Mouse (Mus musculus) midbrain, embryonic 12.5 days (tissue): ENCODE measurements around the gene Cisd2. TPM values are rescaled to one million over a fixed set of nuclear protein-coding genes. Genes with fewer than 3 reads are reported as not detected.

ENCODE experiments used
- ATAC-seq: fragments of 200-750 bp; cut with Nextera tagmentation; 2 replicates; pipeline ENCODE4 v1.8.0; 2017; ENCODE audit warnings: low read depth, moderate TSS enrichment, moderate library complexity; ENCODE audit not compliant: low FRiP score
- H3K27ac ChIP-seq: fragments of 300-500 bp; sonication (generic); replicated peaks from 2 replicates; pipeline ENCODE4 v1.5.1; 2016; ENCODE audit warnings: mild to moderate bottlenecking
- H3K27me3 ChIP-seq: fragments of 300-500 bp; sonication (generic); 2 replicates; pipeline ENCODE4 v1.6.1; 2016; ENCODE audit warnings: mild to moderate bottlenecking
- H3K36me3 ChIP-seq: fragments of 300-500 bp; sonication (generic); 2 replicates; pipeline ENCODE4 v1.6.1; 2016
- H3K4me1 ChIP-seq: fragments of 300-500 bp; sonication (generic); 2 replicates; pipeline ENCODE4 v1.6.1; 2016
- H3K4me2 ChIP-seq: fragments of 300-500 bp; sonication (generic); replicated peaks from 2 replicates; pipeline ENCODE4 v1.6.1; 2016; ENCODE audit warnings: mild to moderate bottlenecking, moderate library complexity
- H3K4me3 ChIP-seq: fragments of 300-500 bp; sonication (generic); 2 replicates; pipeline ENCODE4 v1.5.1; 2016; ENCODE audit warnings: mild to moderate bottlenecking
- H3K9ac ChIP-seq: fragments of 300-500 bp; sonication (generic); replicated peaks from 2 replicates; pipeline ENCODE4 v1.6.1; 2016; ENCODE audit warnings: mild to moderate bottlenecking, moderate library complexity
- H3K9me3 ChIP-seq: fragments of 300-500 bp; sonication (generic); 2 replicates; pipeline ENCODE4 v1.6.1; 2016; ENCODE audit warnings: mild to moderate bottlenecking
- WGBS: fragments of 180-500 bp; shearing (Covaris S2); methylation state at CpG from one replicate; pipeline ENCODE4 v1.1.7; 2016; 5-methylcytosine and 5-hydroxymethylcytosine counted together
- polyA plus RNA-seq: library from polyadenylated mRNA; unstranded; fragments of >200 nt; fragmentation: Nextera tagmentation; extraction: Ambion mirVana; gene quantifications from 2 replicates; pipeline ENCODE4 v1.2.1, GENCODE M21; 2016

Gene Cisd2
- polyA plus RNA-seq, result 93.1 and 93.3 TPM in 2 replicates

DNA sequence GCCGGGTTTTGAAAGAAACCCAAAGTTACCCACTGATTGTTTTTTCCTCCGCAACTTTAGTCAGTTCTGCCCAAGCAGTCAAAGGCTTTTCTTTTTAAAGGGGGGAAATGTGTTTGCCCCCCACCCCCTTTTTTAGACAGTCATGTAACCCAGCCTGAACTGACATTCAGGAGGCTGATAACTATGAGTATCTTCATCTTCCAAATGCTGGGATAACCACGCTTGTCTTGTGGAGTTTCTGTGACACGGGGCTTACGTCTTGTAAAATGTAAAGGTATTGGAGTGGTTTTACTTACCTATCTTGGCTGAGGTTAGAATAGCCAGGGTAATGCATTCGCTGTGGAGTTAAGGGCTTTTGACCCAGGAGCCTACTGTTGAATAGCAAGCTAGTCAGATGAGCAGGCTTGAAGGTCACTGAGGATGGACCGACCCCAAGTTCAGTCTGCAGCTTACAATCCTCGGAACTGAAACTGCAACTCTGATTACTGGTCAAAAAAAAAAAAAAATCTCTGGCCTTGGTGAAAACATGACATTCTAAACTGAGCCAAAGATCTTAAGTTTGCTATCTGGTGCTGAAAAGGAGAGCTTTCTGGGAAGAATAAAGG, at the start of gene Cisd2:
Cisd2 (minus strand) TSS at position 318 of the 605 bp plus-strand sequence.
- peak within 1 kb of the TSS; percentile 78 for H3K4me3 ChIP-seq
- peak within 1 kb of the TSS; percentile 94 for H3K27ac ChIP-seq
- no peaks in the 10 kb centered on the region for H3K9me3 ChIP-seq
- peak within 1 kb of the TSS; percentile 85 for H3K9ac ChIP-seq
- peak; percentile 19 for ATAC-seq
- WGBS, result 4% methylated on average over 8 of the region's 8 CpGs
- peaks cover 24% of the 10 kb centered on the region for H3K4me1 ChIP-seq
- peak within 1 kb of the TSS; percentile 83 for H3K4me2 ChIP-seq
- H3K27me3 ChIP-seq, result no peaks in the 10 kb centered on the region
- 0 out of 2 replicates have a peak, but pooled peaks cover 8% of the 10 kb centered on the region for H3K36me3 ChIP-seq

DNA sequence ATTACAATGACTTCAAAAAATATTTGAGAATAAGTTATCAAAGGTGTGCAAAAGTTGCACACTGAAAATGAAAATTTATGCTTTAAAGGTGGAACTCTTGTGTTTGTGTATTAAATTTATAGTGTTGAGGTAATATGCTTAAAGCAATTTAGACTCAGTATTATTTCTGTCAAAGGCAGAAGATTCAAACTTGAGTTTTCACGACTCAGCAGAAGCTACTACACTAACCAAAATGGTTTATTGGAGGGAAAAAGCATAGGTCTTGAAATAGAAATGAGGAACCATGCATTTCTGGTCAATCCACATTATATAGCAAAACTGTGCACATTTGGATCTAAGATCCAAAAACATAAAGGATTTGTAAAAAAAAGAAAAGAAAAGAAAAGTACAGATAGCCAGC, 47.1 kb upstream of the Cisd2 start:
- H3K9me3 ChIP-seq, result no peaks in the 10 kb centered on the region
- no peak overlapping the region for H3K9ac ChIP-seq
- no peak overlapping the region for H3K27ac ChIP-seq
- no peak overlapping the region for H3K4me3 ChIP-seq
- H3K4me2 ChIP-seq, result no peak overlapping the region
- ATAC-seq, result no peak
- no peaks in the 10 kb centered on the region for H3K4me1 ChIP-seq
- peaks cover 7% of the 10 kb centered on the region; the same call in 1 of the 2 replicates for H3K36me3 ChIP-seq
- H3K27me3 ChIP-seq, result no peaks in the 10 kb centered on the region
- WGBS, result 74% methylated on average over 1 of the region's 1 CpGs

DNA sequence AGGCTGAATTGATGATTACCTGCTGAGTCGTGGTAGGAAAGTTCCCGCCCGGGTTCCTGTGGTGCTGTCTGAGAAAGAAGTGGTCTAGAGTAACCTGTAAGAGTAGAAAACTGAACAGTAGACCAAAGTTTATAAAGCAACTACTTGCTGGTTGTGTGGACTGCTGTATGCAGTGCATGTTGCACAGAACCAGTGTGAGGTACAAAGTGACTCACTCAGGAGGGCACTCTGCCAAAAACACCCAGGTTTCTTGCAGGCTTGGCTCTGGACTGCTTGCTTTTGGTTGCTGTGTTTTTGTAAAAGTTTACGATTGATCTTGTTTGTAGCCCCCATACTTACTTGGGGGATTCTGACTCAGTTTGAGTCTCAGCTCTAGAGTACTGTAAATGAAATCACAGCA, 46.2 kb upstream of the Cisd2 start:
- Histone ChIP-seq H3K27me3 (no peaks in the 10 kb centered on the region), H3K9me3 (no peaks in the 10 kb centered on the region), H3K36me3 (peaks cover 9% of the 10 kb centered on the region; the same call in 1 of the 2 replicates), H3K4me2 (no peak overlapping the region), H3K27ac (no peak overlapping the region), H3K9ac (no peak overlapping the region), H3K4me1 (no peaks in the 10 kb centered on the region), H3K4me3 (no peak overlapping the region)
- 59% methylated on average over 4 of the region's 4 CpGs for WGBS
- no peak for ATAC-seq

DNA sequence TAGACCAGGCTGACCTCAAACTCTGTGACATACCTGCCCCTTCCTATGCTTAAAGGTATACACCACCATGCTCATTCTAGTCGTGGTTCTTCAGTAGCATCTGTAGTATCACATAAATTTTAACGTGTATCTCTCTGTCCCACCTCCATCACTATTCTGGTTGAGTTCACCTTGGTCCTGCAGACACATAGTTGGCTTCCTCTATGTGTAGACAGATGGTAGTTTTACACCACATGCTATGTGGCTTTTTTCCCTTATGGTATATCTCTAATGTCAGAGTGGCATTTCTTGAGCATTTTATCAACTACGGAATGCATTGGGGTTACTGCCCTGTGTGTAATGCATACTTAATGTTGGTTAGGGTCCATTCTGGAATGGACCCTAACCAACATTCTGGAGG, 45.4 kb upstream of the Cisd2 start:
- Histone ChIP-seq H3K27me3 (no peaks in the 10 kb centered on the region), H3K27ac (no peak overlapping the region), H3K4me2 (no peak overlapping the region), H3K9me3 (no peaks in the 10 kb centered on the region), H3K9ac (no peak overlapping the region), H3K36me3 (peaks cover 15% of the 10 kb centered on the region; the same call in 1 of the 2 replicates), H3K4me3 (no peak overlapping the region), H3K4me1 (no peaks in the 10 kb centered on the region)
- WGBS, result 66% methylated on average over 3 of the region's 3 CpGs
- ATAC-seq, result no peak

DNA sequence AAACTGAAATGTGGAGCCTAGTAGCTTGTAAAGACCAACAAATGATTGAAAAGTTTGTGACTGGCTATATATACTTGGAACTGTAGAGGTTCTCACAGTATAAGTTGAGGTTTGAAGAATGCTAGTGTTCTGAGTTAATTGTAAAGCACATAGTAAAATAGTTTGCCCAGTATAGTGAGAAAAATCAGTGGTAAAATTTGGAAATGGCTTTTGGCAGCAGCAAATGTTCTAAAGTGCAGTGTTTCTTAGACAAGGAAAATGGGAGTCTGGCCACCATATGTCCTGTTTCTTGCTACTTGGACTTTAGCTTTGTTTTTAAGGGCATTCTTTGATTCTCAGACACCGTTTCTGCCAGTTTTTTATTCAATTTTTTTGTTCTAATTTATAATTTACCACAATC, 44.7 kb upstream of the Cisd2 start:
- H3K9ac ChIP-seq, result no peak overlapping the region
- H3K4me1 ChIP-seq, result no peaks in the 10 kb centered on the region
- H3K4me3 ChIP-seq, result no peak overlapping the region
- H3K4me2 ChIP-seq, result no peak overlapping the region
- ATAC-seq, result no peak
- H3K36me3 ChIP-seq, result peaks cover 22% of the 10 kb centered on the region; the same call in 1 of the 2 replicates
- no peaks in the 10 kb centered on the region for H3K27me3 ChIP-seq
- no peaks in the 10 kb centered on the region for H3K9me3 ChIP-seq
- no peak overlapping the region for H3K27ac ChIP-seq
- WGBS, result 77% methylated on average over 1 of the region's 1 CpGs

DNA sequence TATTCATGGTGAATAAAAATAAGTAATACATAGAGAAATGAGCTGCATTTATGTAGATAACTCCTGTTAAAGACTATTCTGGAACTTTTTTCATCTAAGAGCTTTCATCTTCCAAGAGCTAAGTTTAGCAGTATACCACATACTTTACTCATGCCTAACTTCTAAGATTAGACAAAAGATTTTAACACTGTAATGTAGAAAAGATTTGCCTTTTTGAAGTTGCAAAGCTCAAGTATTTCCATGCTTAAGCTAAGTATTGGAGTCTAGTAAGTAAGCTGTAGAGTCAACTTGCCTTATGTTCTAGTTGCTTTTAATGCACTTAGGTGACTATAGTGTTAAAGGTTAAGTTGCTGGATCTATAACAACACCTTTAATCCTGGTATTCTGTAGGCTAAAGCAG, 35.3 kb upstream of the Cisd2 start:
- Histone ChIP-seq H3K36me3 (peaks cover 54% of the 10 kb centered on the region), H3K4me2 (no peak overlapping the region), H3K9ac (no peak overlapping the region), H3K4me3 (no peak overlapping the region), H3K9me3 (no peaks in the 10 kb centered on the region), H3K4me1 (no peaks in the 10 kb centered on the region), H3K27me3 (no peaks in the 10 kb centered on the region), H3K27ac (no peak overlapping the region)
- no peak for ATAC-seq

DNA sequence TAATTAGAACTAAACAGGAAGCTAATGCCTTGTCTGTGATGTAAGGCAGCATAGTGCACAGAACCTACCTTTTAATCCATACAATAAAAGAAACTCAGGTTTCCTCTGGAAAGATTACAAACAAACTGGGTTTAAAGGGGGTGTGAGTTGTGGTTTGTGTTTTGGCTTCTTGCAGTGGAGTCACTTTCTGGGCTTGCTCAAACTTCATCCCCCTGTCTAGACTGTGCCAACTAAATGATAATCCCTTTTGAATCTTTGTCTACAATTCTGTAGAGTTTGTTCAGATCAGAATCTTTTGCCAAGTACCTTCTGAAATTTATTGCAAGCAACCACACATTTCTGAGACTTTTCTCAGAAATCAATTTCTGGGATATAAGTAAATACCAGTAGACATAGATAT, 21.2 kb upstream of the Cisd2 start:
- ATAC-seq, result no peak
- no peaks in the 10 kb centered on the region for H3K9me3 ChIP-seq
- H3K27me3 ChIP-seq, result no peaks in the 10 kb centered on the region
- no peak overlapping the region for H3K9ac ChIP-seq
- no peak overlapping the region for H3K27ac ChIP-seq
- H3K4me1 ChIP-seq, result peaks cover 17% of the 10 kb centered on the region
- H3K4me3 ChIP-seq, result no peak overlapping the region
- H3K4me2 ChIP-seq, result no peak overlapping the region
- peaks cover 6% of the 10 kb centered on the region; the same call in 1 of the 2 replicates for H3K36me3 ChIP-seq

DNA sequence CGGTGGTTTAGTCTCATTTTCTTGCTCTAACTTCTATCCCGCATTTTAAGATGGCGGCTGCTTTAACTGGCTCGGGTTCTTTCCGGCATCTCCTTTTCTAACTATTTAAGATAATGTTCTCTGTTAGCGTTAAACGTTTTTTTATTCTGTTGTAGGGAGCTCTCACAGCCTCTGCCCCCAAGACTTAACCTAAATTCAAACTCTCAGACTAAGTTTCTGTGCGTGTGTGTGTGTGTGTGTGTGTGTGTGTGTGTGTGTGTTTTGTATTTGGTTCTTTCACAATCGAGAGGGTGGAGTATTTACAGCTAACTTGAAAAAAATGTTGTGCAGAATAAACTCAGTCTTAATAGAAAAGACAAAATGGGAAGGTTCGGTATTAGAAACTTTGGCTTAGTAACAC, 16.9 kb upstream of the Cisd2 start:
- Histone ChIP-seq H3K36me3 (peaks cover 6% of the 10 kb centered on the region; the same call in 1 of the 2 replicates), H3K27me3 (no peaks in the 10 kb centered on the region), H3K27ac (no peak overlapping the region), H3K4me3 (peak overlapping the region; percentile 97), H3K4me1 (peaks cover 26% of the 10 kb centered on the region), H3K9ac (peak overlapping the region; percentile 93), H3K4me2 (peak overlapping the region; percentile 98), H3K9me3 (no peaks in the 10 kb centered on the region)
- no peak for ATAC-seq
- WGBS, result 59% methylated on average over 10 of the region's 10 CpGs

DNA sequence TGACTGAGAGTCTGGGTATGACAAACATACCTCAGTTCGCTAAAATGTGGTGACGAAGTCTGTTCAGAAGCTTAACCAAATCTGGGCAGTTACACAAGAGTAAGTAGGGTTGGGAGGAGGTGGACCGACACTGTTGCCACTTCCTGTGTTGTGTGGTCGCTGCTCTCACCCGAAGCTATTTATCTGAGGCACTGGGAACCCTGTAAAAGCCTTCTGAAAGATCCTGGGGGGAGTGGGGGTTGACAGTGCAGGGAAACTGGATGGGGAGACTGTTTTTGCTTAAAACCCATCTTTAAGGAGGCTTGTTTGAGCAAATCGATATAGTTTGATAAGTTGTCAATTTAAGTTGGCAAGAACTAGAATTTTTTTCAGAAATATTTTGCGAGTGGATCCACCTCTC, 16.5 kb upstream of the Cisd2 start:
- Histone ChIP-seq H3K9me3 (no peaks in the 10 kb centered on the region), H3K27me3 (no peaks in the 10 kb centered on the region), H3K4me3 (peak overlapping the region; percentile 97), H3K4me2 (peak overlapping the region; percentile 98), H3K27ac (no peak overlapping the region), H3K9ac (peak overlapping the region; percentile 93), H3K4me1 (peaks cover 26% of the 10 kb centered on the region), H3K36me3 (peaks cover 6% of the 10 kb centered on the region; the same call in 1 of the 2 replicates)
- WGBS, result 29% methylated on average over 7 of the region's 7 CpGs
- ATAC-seq, result no peak

DNA sequence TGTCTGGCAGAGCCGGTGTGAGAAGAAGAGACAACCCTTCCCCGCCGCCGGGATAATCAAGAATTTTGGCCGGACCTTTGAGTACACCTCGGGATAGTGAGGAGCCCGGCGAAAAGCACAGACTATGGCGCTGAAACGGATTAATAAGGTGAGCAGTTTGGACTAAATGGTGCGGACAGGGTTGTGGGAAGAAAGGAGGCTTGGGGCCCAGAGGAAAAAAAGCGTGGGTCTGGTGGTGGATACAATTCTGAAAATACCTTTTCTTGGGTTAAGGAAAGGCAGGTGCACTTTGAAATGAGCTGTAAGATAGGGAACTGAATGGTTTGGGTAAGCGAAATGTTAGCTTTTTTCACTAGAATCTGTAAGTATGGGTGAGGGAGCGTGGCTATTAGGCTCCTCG, 15.9 kb upstream of the Cisd2 start:
- H3K4me1 ChIP-seq, result peaks cover 26% of the 10 kb centered on the region
- H3K36me3 ChIP-seq, result peaks cover 6% of the 10 kb centered on the region; the same call in 1 of the 2 replicates
- H3K27me3 ChIP-seq, result no peaks in the 10 kb centered on the region
- H3K27ac ChIP-seq, result peak overlapping the region; percentile 100
- ATAC-seq, result no peak
- 4% methylated on average over 15 of the region's 15 CpGs for WGBS
- no peaks in the 10 kb centered on the region for H3K9me3 ChIP-seq
- peak overlapping the region; percentile 93 for H3K9ac ChIP-seq
- peak overlapping the region; percentile 98 for H3K4me2 ChIP-seq
- H3K4me3 ChIP-seq, result peak overlapping the region; percentile 97

DNA sequence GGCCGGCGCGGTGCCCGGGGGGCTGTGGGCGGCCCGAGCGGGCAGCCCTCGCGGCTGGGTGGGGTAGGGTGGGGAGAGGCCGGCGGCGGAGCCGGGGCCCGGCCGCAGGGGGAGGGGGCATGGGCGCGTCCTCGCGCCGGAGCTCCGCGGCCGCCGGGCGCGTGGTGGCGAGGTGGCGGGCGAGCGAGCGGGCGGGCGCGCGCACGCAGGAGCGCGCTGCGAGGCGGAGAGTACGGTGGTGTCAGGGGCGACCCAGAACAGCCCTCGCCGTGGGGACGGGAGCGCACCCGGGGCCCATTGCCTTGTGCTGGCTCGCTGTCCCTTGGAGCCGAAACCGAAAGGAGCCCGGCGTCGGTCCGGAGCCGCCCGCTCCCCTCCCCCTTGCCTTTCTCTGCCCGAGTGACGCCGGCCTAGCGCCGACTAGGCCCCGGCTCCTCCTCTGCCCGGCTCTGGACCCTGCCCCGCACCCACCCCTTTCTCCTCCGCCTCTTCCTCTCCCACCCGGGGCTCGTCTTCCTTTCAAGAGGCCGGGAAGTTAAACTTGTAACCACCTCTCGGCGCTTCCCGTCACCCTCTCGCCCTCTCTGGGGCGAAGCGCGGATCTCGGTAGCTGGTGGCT, 15.3 kb upstream of the Cisd2 start:
- peak overlapping the region; percentile 100 for H3K27ac ChIP-seq
- ATAC-seq, result peak; percentile 71
- no peaks in the 10 kb centered on the region for H3K27me3 ChIP-seq
- peak overlapping the region; percentile 97 for H3K4me3 ChIP-seq
- H3K9me3 ChIP-seq, result no peaks in the 10 kb centered on the region
- H3K4me1 ChIP-seq, result peaks cover 26% of the 10 kb centered on the region
- peak overlapping the region; percentile 93 for H3K9ac ChIP-seq
- under 1% methylated on average over 31 of the region's 76 CpGs for WGBS
- peak overlapping the region; percentile 98 for H3K4me2 ChIP-seq
- H3K36me3 ChIP-seq, result peaks cover 6% of the 10 kb centered on the region; the same call in 1 of the 2 replicates

DNA sequence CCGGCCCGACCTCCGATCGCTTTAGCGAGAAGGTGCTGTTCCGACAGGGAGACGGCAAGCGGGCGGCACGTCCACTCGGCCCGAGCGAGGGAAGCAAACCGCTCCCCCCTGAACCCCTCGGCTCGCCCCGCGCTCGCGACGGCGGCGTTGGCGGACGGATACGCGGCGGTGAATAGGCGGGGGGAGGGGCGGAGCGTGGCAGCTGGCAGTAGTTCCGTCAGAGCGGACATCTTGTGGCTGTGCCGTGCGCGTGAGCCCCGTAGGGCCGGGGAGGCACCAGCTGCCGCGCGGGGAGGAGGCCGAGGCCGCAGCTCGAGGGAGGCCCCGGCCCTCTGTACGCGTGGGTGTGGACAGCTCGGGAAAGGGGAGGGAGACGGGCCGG, 14.8 kb upstream of the Cisd2 start:
- peak; percentile 80 for ATAC-seq
- no peaks in the 10 kb centered on the region for H3K27me3 ChIP-seq
- peak overlapping the region; percentile 98 for H3K4me2 ChIP-seq
- peak overlapping the region; percentile 93 for H3K9ac ChIP-seq
- peak overlapping the region; percentile 100 for H3K27ac ChIP-seq
- H3K36me3 ChIP-seq, result 0 out of 2 replicates have a peak, but pooled peaks cover 3% of the 10 kb centered on the region
- WGBS, result under 1% methylated on average over 44 of the region's 50 CpGs
- H3K4me1 ChIP-seq, result peaks cover 26% of the 10 kb centered on the region
- peak overlapping the region; percentile 97 for H3K4me3 ChIP-seq
- H3K9me3 ChIP-seq, result no peaks in the 10 kb centered on the region
